Mouse (Mus musculus): ENCODE measurements around the gene Llcfc1.

Gene Llcfc1

DNA sequence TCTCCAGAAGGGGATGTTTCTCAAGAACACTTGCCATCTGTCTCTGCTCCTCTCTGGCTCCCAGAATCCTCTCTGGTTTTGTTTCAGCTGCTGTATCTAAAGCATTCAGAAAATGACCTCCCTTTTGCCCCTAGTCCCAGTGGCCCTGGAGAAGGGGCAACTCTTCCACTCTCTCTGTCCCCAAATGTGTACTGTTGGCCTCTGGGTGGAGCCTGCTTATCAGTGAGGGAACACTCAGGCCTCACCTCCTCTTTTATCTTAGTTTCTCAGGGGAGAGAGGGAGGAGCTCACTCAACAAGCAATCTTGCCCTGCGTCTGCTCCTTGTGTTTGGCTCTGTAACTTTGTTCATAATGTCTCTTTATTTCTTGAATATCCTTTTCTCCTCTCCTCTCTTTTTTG is 19.9 kb downstream of the Llcfc1 start, which contains the start of gene Kel:
Kel (minus strand) TSS at position 217 of the 400 bp plus-strand sequence.
- no peak for DNase-seq (ENCODE audit: low read depth, low spot score)

DNA sequence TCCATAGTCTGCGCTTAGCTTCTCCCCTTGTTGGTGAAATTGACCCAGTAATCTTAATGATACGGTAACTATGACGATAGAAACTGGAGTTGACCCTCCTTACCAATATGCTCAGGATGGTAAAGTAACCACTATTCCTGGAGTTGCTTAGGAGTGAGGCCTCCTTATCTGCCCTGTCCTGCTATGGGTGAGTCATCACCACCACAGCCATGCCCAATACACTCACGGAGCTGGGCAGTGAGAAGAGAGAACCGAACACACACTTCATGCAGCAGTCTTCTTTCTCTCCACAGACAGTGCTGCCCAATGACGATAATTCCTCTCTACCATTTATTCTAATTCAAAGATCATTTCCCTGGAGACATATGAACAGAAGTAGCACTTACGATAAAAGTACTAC is 22.0 kb downstream of the Llcfc1 start:
- DNase-seq (ENCODE audit: low read depth, low spot score): no peak

DNA sequence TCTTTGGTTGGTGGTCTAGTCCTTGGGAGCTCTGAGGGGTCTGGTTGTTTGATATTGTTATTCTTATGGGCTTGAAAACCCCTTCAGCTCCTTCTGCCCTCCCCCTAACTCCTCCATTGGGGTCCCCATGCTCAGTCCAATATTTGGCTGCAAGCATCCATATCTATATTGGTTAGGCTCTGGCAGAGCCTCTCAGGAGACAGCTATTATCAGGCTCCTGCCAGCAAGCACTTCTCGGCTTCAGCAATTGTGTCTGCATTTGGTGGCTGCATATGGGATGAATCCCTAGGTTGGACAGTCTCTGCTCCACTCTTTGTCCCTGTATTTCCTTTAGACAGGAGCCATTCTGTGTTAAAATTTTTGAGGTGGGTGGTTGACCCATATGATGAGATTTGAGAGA is 26.1 kb downstream of the Llcfc1 start:
- no peak for DNase-seq (ENCODE audit: low read depth, low spot score)

DNA sequence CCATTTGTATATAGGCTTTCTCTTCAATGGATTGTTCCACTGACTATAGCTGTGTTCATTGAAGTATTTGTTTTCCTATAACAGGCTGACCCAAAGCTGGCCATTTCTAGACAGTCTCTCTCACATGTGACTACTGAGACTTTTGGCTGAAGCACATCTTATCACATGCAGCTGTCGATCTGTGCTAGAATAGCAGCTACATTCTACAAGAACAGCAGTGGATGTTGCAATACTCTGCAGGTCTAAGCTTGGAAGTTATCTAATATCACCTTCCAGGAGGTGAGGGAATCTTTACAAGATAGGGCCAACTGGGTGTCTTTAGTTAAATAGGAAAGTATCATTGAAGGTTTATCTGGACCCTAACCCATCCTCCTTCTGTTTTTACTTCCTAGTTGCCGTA is 37.2 kb downstream of the Llcfc1 start:
- no peak for DNase-seq (ENCODE audit: low read depth, low spot score)

DNA sequence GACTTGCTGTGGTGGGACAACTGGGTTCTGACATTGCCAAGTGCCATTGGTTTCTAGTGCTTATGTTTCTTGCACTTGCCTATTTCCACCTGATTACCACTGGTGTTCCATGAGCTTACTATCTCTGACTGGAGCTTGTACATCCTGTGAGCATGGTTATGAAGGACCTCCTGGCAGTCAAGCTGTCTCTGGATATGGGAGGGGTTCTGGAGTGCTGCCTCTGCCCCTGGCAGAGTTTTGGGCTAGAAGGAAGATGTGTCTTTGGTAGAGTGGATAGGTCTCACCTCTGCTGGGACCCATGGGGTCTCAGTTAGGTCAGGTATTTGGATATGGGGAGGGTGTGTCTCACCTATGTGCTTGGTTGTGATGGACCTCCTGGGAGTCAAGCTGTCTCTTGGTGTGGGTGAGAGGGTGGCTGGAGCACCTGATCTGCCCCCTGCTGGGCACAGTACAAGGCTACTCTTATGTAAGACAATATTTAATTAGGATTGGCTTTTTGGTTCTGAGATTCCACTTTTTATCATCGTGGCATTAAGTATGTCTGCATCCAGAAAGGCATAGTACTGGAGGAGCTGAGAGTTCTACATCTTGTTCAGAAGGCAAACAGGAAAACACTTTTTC is 43.9 kb downstream of the Llcfc1 start:
- DNase-seq (ENCODE audit: low read depth, low spot score): no peak

DNA sequence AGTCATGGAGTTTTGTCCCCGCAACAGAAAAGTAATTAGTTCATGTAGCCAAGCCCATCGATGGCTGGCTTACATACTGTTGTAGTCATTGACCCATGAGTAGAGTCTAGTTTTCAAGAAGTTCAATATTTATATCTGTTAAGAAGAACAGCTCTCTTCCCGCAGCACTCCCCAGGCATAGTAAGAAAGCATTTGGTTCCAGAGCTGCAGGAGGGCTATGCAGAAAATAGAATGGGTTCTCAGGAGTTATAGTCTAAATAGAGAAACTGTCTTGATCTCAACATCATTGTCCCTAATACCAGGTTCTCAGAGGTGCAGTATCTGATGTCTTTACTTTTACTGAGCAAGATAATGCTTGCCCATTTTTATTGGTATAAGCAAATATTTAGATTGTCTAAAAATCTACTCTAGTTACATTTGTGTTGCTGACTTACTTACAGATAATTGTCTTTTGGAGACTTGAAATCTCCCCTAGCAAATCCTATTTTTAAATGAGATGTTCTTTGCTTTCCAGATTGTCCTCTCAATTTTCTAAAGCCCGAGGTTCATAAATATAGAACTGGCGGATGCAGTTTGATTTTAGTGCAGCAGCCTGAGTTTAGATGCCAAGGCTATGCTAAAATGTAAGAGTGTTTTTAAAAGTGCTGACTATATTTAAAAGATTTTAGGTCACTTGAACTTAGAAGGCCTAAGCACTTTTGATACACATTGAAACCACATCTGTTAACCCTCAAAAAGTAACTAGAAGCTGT is 50.7 kb downstream of the Llcfc1 start:
- no peak for DNase-seq (ENCODE audit: low read depth, low spot score)
